Mouse (Mus musculus) hindbrain, embryonic 10.5 days (tissue): ENCODE measurements around the gene Nthl1. TPM values are rescaled to one million over a fixed set of nuclear protein-coding genes. Genes with fewer than 3 reads are reported as not detected.
"Not testable (repeated sequence)": the region's sequence is repeated elsewhere in the genome, so short reads cannot be mapped to it uniquely, and the experiment has no call there.

ENCODE experiments used
- DNase-seq: peaks from one replicate; pipeline ENCODE4 v3.0.0-alpha.2; 2017; ENCODE audit warnings: low spot score
- H3K27ac ChIP-seq: fragments of 300-500 bp; sonication (generic); 2 replicates; pipeline ENCODE4 v1.5.1; 2016; ENCODE audit warnings: mild to moderate bottlenecking, moderate library complexity
- H3K27me3 ChIP-seq: fragments of 300-500 bp; sonication (generic); 2 replicates; pipeline ENCODE4 v1.6.1; 2016; ENCODE audit warnings: mild to moderate bottlenecking; ENCODE audit not compliant: poor library complexity, insufficient read depth, severe bottlenecking
- H3K36me3 ChIP-seq: fragments of 300-500 bp; sonication (generic); 2 replicates; pipeline ENCODE4 v1.6.1; 2016; ENCODE audit warnings: mild to moderate bottlenecking, moderate library complexity
- H3K4me1 ChIP-seq: fragments of 300-500 bp; sonication (generic); replicated peaks from 2 replicates; pipeline ENCODE4 v1.6.1; 2016; ENCODE audit warnings: mild to moderate bottlenecking
- H3K4me3 ChIP-seq: fragments of 300-500 bp; sonication (generic); 2 replicates; pipeline ENCODE4 v1.5.1; 2016; ENCODE audit warnings: mild to moderate bottlenecking, moderate library complexity
- H3K9me3 ChIP-seq: fragments of 300-500 bp; sonication (generic); 2 replicates; pipeline ENCODE4 v1.6.1; 2016; ENCODE audit warnings: mild to moderate bottlenecking, moderate library complexity
- WGBS: fragments of 180-500 bp; shearing (Covaris S2); methylation state at CpG from one replicate; pipeline ENCODE4 v1.1.7; 2016; 5-methylcytosine and 5-hydroxymethylcytosine counted together
- polyA plus RNA-seq: library from polyadenylated mRNA; unstranded; fragments of >200 nt; fragmentation: Nextera tagmentation; extraction: Ambion mirVana; gene quantifications from 2 replicates; pipeline ENCODE4 v1.2.1, GENCODE M21; 2016

The Nthl1 gene
- polyA plus RNA-seq, 1 experiment from 2014 or later, result 19.9 TPM

- DNase-seq, result peak; percentile 54
- WGBS, result 35% methylated on average over 6 of the region's 6 CpGs
- Histone ChIP-seq H3K9me3 (no peaks in the 10 kb centered on the region), H3K27ac (no peak overlapping the region), H3K36me3 (no peaks in the 10 kb centered on the region), H3K4me1 (peaks cover 35% of the 10 kb centered on the region), H3K4me3 (no peak overlapping the region), H3K27me3 (no peaks in the 10 kb centered on the region)
Measured at GRCm38 (mm10) chr17:24667416-24667815, 34.9 kb downstream of the Nthl1 start.

- 14% methylated on average over 15 of the region's 15 CpGs for WGBS
- H3K27me3 ChIP-seq, DNase-seq, H3K9me3 ChIP-seq, H3K36me3 ChIP-seq: not testable (repeated sequence)
- Histone ChIP-seq H3K4me1 (peaks cover 47% of the 10 kb centered on the region), H3K27ac (peak overlapping the region; percentile 95), H3K4me3 (peak overlapping the region; percentile 100)
Measured at GRCm38 (mm10) chr17:24669214-24669544, 36.7 kb downstream of the Nthl1 start.

- H3K36me3 ChIP-seq, result 0 out of 2 replicates have a peak, but pooled peaks cover 3% of the 10 kb centered on the region
- no peaks in the 10 kb centered on the region for H3K27me3 ChIP-seq
- under 1% methylated on average over 80 of the region's 80 CpGs for WGBS
- peak; percentile 94 for DNase-seq
- H3K9me3 ChIP-seq, result no peaks in the 10 kb centered on the region
- H3K4me1 ChIP-seq, result peaks cover 47% of the 10 kb centered on the region
- H3K27ac ChIP-seq, result peak within 1 kb of the TSS; percentile 95
- peak within 1 kb of the TSS; percentile 100 for H3K4me3 ChIP-seq
Measured at GRCm38 (mm10) chr17:24669545-24670245, 37.2 kb downstream of the Nthl1 start, which contains the start of gene Zfp598. TSS of gene Zfp598 (plus strand) at chr17:24669687.

- H3K4me3 ChIP-seq, result peak overlapping the region; percentile 100
- 17% methylated on average over 8 of the region's 8 CpGs for WGBS
- H3K27ac ChIP-seq, result peak overlapping the region; percentile 95
- H3K27me3 ChIP-seq, result no peaks in the 10 kb centered on the region
- H3K4me1 ChIP-seq, result peaks cover 47% of the 10 kb centered on the region
- DNase-seq, result no peak
- H3K9me3 ChIP-seq, result no peaks in the 10 kb centered on the region
- H3K36me3 ChIP-seq, result 0 out of 2 replicates have a peak, but pooled peaks cover 3% of the 10 kb centered on the region
Measured at GRCm38 (mm10) chr17:24670246-24670844, 37.9 kb downstream of the Nthl1 start.

- H3K27me3 ChIP-seq, result no peaks in the 10 kb centered on the region
- WGBS, result 75% methylated on average over 5 of the region's 5 CpGs
- H3K27ac ChIP-seq, result no peak overlapping the region
- H3K36me3 ChIP-seq, result peaks cover 4% of the 10 kb centered on the region; the same call in 1 of the 2 replicates
- DNase-seq, result no peak
- H3K4me3 ChIP-seq, result peak overlapping the region; percentile 100; the same call in 1 of the 2 replicates
- peaks cover 47% of the 10 kb centered on the region for H3K4me1 ChIP-seq
- no peaks in the 10 kb centered on the region for H3K9me3 ChIP-seq
Measured at GRCm38 (mm10) chr17:24671346-24671745, 38.9 kb downstream of the Nthl1 start.

- 34% methylated on average over 5 of the region's 5 CpGs for WGBS
- peaks cover 47% of the 10 kb centered on the region for H3K4me1 ChIP-seq
- no peak overlapping the region for H3K27ac ChIP-seq
- peak overlapping the region; percentile 100; the same call in 1 of the 2 replicates for H3K4me3 ChIP-seq
- no peaks in the 10 kb centered on the region for H3K9me3 ChIP-seq
- no peaks in the 10 kb centered on the region for H3K27me3 ChIP-seq
- H3K36me3 ChIP-seq, result peaks cover 12% of the 10 kb centered on the region
- no peak for DNase-seq
Measured at GRCm38 (mm10) chr17:24672141-24672540, 39.7 kb downstream of the Nthl1 start.

GRCm38 (mm10) chr17:24674277-24674676 lies 41.8 kb downstream of the Nthl1 start:
- 86% methylated on average over 7 of the region's 7 CpGs for WGBS
- H3K27ac ChIP-seq, result no peak overlapping the region
- H3K9me3 ChIP-seq, result no peaks in the 10 kb centered on the region
- no peak for DNase-seq
- peaks cover 40% of the 10 kb centered on the region for H3K4me1 ChIP-seq
- peaks cover 33% of the 10 kb centered on the region for H3K36me3 ChIP-seq
- no peaks in the 10 kb centered on the region for H3K27me3 ChIP-seq
- no peak overlapping the region for H3K4me3 ChIP-seq

GRCm38 (mm10) chr17:24676187-24676586 lies 43.7 kb downstream of the Nthl1 start:
- no peak overlapping the region for H3K4me3 ChIP-seq
- H3K9me3 ChIP-seq, result no peaks in the 10 kb centered on the region
- H3K36me3 ChIP-seq, result peaks cover 52% of the 10 kb centered on the region
- no peak overlapping the region for H3K27ac ChIP-seq
- peak; percentile 73 for DNase-seq
- no peaks in the 10 kb centered on the region for H3K27me3 ChIP-seq
- WGBS, result 59% methylated on average over 2 of the region's 2 CpGs
- H3K4me1 ChIP-seq, result peaks cover 25% of the 10 kb centered on the region

GRCm38 (mm10) chr17:24676877-24677276 lies 44.4 kb downstream of the Nthl1 start:
- DNase-seq, result no peak
- Histone ChIP-seq H3K27me3 (no peaks in the 10 kb centered on the region), H3K36me3 (peaks cover 59% of the 10 kb centered on the region), H3K4me3 (no peak overlapping the region), H3K4me1 (peaks cover 18% of the 10 kb centered on the region), H3K27ac (no peak overlapping the region), H3K9me3 (no peaks in the 10 kb centered on the region)
- WGBS, result 96% methylated on average over 5 of the region's 5 CpGs

- Histone ChIP-seq H3K27me3 (no peaks in the 10 kb centered on the region), H3K27ac (no peak overlapping the region), H3K4me3 (no peak overlapping the region), H3K4me1 (peaks cover 11% of the 10 kb centered on the region), H3K9me3 (no peaks in the 10 kb centered on the region), H3K36me3 (peaks cover 66% of the 10 kb centered on the region)
- WGBS, result 94% methylated on average over 24 of the region's 24 CpGs
- DNase-seq, result no peak
Measured at GRCm38 (mm10) chr17:24677500-24678080, 45.1 kb downstream of the Nthl1 start.

GRCm38 (mm10) chr17:24686514-24686913 lies 54.0 kb downstream of the Nthl1 start:
- no peak overlapping the region for H3K27ac ChIP-seq
- peak overlapping the region; percentile 31 for H3K4me3 ChIP-seq
- peak; percentile 49 for DNase-seq
- peaks cover 11% of the 10 kb centered on the region for H3K36me3 ChIP-seq
- H3K27me3 ChIP-seq, result peaks cover 52% of the 10 kb centered on the region
- H3K4me1 ChIP-seq, result peaks cover 31% of the 10 kb centered on the region
- 26% methylated on average over 16 of the region's 16 CpGs for WGBS
- H3K9me3 ChIP-seq, result no peaks in the 10 kb centered on the region

GRCm38 (mm10) chr17:24687146-24687595 lies 54.7 kb downstream of the Nthl1 start:
- 2% methylated on average over 25 of the region's 25 CpGs for WGBS
- peaks cover 58% of the 10 kb centered on the region for H3K27me3 ChIP-seq
- peak overlapping the region; percentile 46 for H3K4me3 ChIP-seq
- H3K27ac ChIP-seq, result peak overlapping the region; percentile 24; the same call in 1 of the 2 replicates
- H3K36me3 ChIP-seq, result peaks cover 8% of the 10 kb centered on the region
- peak; percentile 61 for DNase-seq
- H3K4me1 ChIP-seq, result peaks cover 31% of the 10 kb centered on the region
- H3K9me3 ChIP-seq, result no peaks in the 10 kb centered on the region

- WGBS, result 20% methylated on average over 23 of the region's 23 CpGs
- Histone ChIP-seq H3K36me3 (peaks cover 8% of the 10 kb centered on the region), H3K27me3 (peaks cover 63% of the 10 kb centered on the region), H3K9me3 (no peaks in the 10 kb centered on the region), H3K4me1 (peaks cover 31% of the 10 kb centered on the region), H3K27ac (peak overlapping the region; percentile 24; the same call in 1 of the 2 replicates), H3K4me3 (peak overlapping the region; percentile 46)
- DNase-seq, result no peak
Measured at GRCm38 (mm10) chr17:24687599-24687998, 55.1 kb downstream of the Nthl1 start.
